Mouse (Mus musculus): ENCODE results near the gene Gria1. TPM values are rescaled to one million over a fixed set of nuclear protein-coding genes. Genes with fewer than 3 reads are reported as not detected.
A peak's percentile ranks its signal among the peaks of the same experiment; 100 is the strongest.

Gene Gria1
- total and polyA plus RNA-seq, 2 experiments from 2014 or later, result 61.8 to 76.1 TPM

- no peak overlapping the region for H3K27ac ChIP-seq (ENCODE audit: low read depth, low read length)
- H3K4me3 ChIP-seq (ENCODE audit: low read depth, low read length), result no peak overlapping the region
- peaks cover 6% of the 10 kb centered on the region for H3K36me3 ChIP-seq (ENCODE audit: insufficient read depth, low read length)
- H3K4me2 ChIP-seq (ENCODE audit: low read depth, low read length, poor library complexity, severe bottlenecking), result no peak overlapping the region
- DNase-seq (ENCODE audit: low spot score) (no peak), ATAC-seq (ENCODE audit: low FRiP score) (no peak)
- H3K9me3 ChIP-seq (ENCODE audit: low read length), result no peaks in the 10 kb centered on the region
- H3K4me1 ChIP-seq (ENCODE audit: insufficient read depth, low read length), result no peaks in the 10 kb centered on the region
- H3K9ac ChIP-seq (replicated peaks; ENCODE audit: low read length, poor library complexity, severe bottlenecking), result no peak overlapping the region
- 77% methylated on average over 2 of the region's 2 CpGs for WGBS
- no peak for TF ChIP-seq CTCF (IDR thresholded peaks at IDR 0.05)
- H3K27me3 ChIP-seq (ENCODE audit: insufficient read depth, low read length), result no peaks in the 10 kb centered on the region
These were observed 294.9 kb downstream of the Gria1 start for GRCm38 (mm10) chr11:57306116-57306515.

GRCm38 (mm10) chr11:57306892-57307291 is 295.7 kb downstream of the Gria1 start:
- DNase-seq (ENCODE audit: low spot score) (no peak), ATAC-seq (ENCODE audit: low FRiP score) (no peak)
- Histone ChIP-seq H3K27ac (ENCODE audit: low read depth, low read length) (no peak overlapping the region), H3K4me1 (ENCODE audit: insufficient read depth, low read length) (no peaks in the 10 kb centered on the region), H3K9me3 (ENCODE audit: low read length) (no peaks in the 10 kb centered on the region), H3K4me3 (ENCODE audit: low read depth, low read length) (no peak overlapping the region), H3K9ac (replicated peaks; ENCODE audit: low read length, poor library complexity, severe bottlenecking) (no peak overlapping the region), H3K27me3 (ENCODE audit: insufficient read depth, low read length) (no peaks in the 10 kb centered on the region), H3K36me3 (ENCODE audit: insufficient read depth, low read length) (no peaks in the 10 kb centered on the region; the same call in 1 of the 2 replicates), H3K4me2 (ENCODE audit: low read depth, low read length, poor library complexity, severe bottlenecking) (no peak overlapping the region)
- no peak for TF ChIP-seq CTCF (IDR thresholded peaks at IDR 0.05)
- WGBS, result 96% methylated on average over 1 of the region's 1 CpGs

GRCm38 (mm10) chr11:57317063-57317462 is 305.9 kb downstream of the Gria1 start:
- Histone ChIP-seq H3K27me3 (ENCODE audit: insufficient read depth, low read length) (no peaks in the 10 kb centered on the region), H3K4me1 (ENCODE audit: insufficient read depth, low read length) (peaks cover 5% of the 10 kb centered on the region; the same call in 1 of the 2 replicates), H3K27ac (ENCODE audit: low read depth, low read length) (no peak overlapping the region; the same call in 1 of the 2 replicates), H3K9ac (replicated peaks; ENCODE audit: low read length, poor library complexity, severe bottlenecking) (no peak overlapping the region), H3K36me3 (ENCODE audit: insufficient read depth, low read length) (no peaks in the 10 kb centered on the region), H3K9me3 (ENCODE audit: low read length) (no peaks in the 10 kb centered on the region), H3K4me3 (ENCODE audit: low read depth, low read length) (no peak overlapping the region), H3K4me2 (ENCODE audit: low read depth, low read length, poor library complexity, severe bottlenecking) (no peak overlapping the region)
- DNase-seq (ENCODE audit: low spot score) (peak; percentile 48), ATAC-seq (ENCODE audit: low FRiP score) (no peak)
- 20% methylated on average over 3 of the region's 3 CpGs for WGBS
- no peak for TF ChIP-seq CTCF (IDR thresholded peaks at IDR 0.05)

GRCm38 (mm10) chr11:57317478-57317877 is 306.3 kb downstream of the Gria1 start:
- Histone ChIP-seq H3K27ac (ENCODE audit: low read depth, low read length) (no peak overlapping the region; the same call in 1 of the 2 replicates), H3K36me3 (ENCODE audit: insufficient read depth, low read length) (no peaks in the 10 kb centered on the region), H3K4me1 (ENCODE audit: insufficient read depth, low read length) (peaks cover 5% of the 10 kb centered on the region; the same call in 1 of the 2 replicates), H3K27me3 (ENCODE audit: insufficient read depth, low read length) (no peaks in the 10 kb centered on the region), H3K9me3 (ENCODE audit: low read length) (no peaks in the 10 kb centered on the region), H3K4me2 (ENCODE audit: low read depth, low read length, poor library complexity, severe bottlenecking) (no peak overlapping the region), H3K9ac (replicated peaks; ENCODE audit: low read length, poor library complexity, severe bottlenecking) (no peak overlapping the region), H3K4me3 (ENCODE audit: low read depth, low read length) (no peak overlapping the region)
- WGBS, result 49% methylated on average over 13 of the region's 13 CpGs
- no peak for TF ChIP-seq CTCF (IDR thresholded peaks at IDR 0.05)
- ATAC-seq (ENCODE audit: low FRiP score) (no peak), DNase-seq (ENCODE audit: low spot score) (no peak)

GRCm38 (mm10) chr11:57319374-57319773 is 308.2 kb downstream of the Gria1 start:
- Histone ChIP-seq H3K4me3 (ENCODE audit: low read depth, low read length) (no peak overlapping the region), H3K36me3 (ENCODE audit: insufficient read depth, low read length) (no peaks in the 10 kb centered on the region; the same call in 1 of the 2 replicates), H3K27ac (ENCODE audit: low read depth, low read length) (no peak overlapping the region), H3K27me3 (ENCODE audit: insufficient read depth, low read length) (no peaks in the 10 kb centered on the region), H3K9ac (replicated peaks; ENCODE audit: low read length, poor library complexity, severe bottlenecking) (no peak overlapping the region), H3K4me2 (ENCODE audit: low read depth, low read length, poor library complexity, severe bottlenecking) (no peak overlapping the region), H3K9me3 (ENCODE audit: low read length) (no peaks in the 10 kb centered on the region), H3K4me1 (ENCODE audit: insufficient read depth, low read length) (peaks cover 5% of the 10 kb centered on the region; the same call in 1 of the 2 replicates)
- 89% methylated on average over 3 of the region's 3 CpGs for WGBS
- no peak for ATAC-seq (ENCODE audit: low FRiP score)
- DNase-seq (ENCODE audit: low spot score), result no peak
- no peak for TF ChIP-seq CTCF (IDR thresholded peaks at IDR 0.05)

- no peak overlapping the region for H3K27ac ChIP-seq (ENCODE audit: low read depth, low read length)
- no peaks in the 10 kb centered on the region for H3K4me1 ChIP-seq (ENCODE audit: insufficient read depth, low read length)
- peaks cover 7% of the 10 kb centered on the region; the same call in 1 of the 2 replicates for H3K36me3 ChIP-seq (ENCODE audit: insufficient read depth, low read length)
- WGBS, result 86% methylated on average over 4 of the region's 4 CpGs
- no peak overlapping the region for H3K4me2 ChIP-seq (ENCODE audit: low read depth, low read length, poor library complexity, severe bottlenecking)
- H3K27me3 ChIP-seq (ENCODE audit: insufficient read depth, low read length), result no peaks in the 10 kb centered on the region
- no peak overlapping the region for H3K9ac ChIP-seq (replicated peaks; ENCODE audit: low read length, poor library complexity, severe bottlenecking)
- no peak for DNase-seq (ENCODE audit: low spot score)
- H3K4me3 ChIP-seq (ENCODE audit: low read depth, low read length), result no peak overlapping the region
- no peak for TF ChIP-seq CTCF (IDR thresholded peaks at IDR 0.05)
- H3K9me3 ChIP-seq (ENCODE audit: low read length), result no peaks in the 10 kb centered on the region
- ATAC-seq (ENCODE audit: low FRiP score), result no peak
These were observed 312.9 kb downstream of the Gria1 start for GRCm38 (mm10) chr11:57324099-57324498.
